Mouse (Mus musculus): ENCODE results near the gene Nmnat1. TPM values are rescaled to one million over a fixed set of nuclear protein-coding genes. Genes with fewer than 3 reads are reported as not detected.

Nmnat1 gene
- polyA plus RNA-seq (2012; rRNA removed; ENCODE audit: low replicate concordance): 6.7 and 7.7 TPM in 2 replicates

DNA sequence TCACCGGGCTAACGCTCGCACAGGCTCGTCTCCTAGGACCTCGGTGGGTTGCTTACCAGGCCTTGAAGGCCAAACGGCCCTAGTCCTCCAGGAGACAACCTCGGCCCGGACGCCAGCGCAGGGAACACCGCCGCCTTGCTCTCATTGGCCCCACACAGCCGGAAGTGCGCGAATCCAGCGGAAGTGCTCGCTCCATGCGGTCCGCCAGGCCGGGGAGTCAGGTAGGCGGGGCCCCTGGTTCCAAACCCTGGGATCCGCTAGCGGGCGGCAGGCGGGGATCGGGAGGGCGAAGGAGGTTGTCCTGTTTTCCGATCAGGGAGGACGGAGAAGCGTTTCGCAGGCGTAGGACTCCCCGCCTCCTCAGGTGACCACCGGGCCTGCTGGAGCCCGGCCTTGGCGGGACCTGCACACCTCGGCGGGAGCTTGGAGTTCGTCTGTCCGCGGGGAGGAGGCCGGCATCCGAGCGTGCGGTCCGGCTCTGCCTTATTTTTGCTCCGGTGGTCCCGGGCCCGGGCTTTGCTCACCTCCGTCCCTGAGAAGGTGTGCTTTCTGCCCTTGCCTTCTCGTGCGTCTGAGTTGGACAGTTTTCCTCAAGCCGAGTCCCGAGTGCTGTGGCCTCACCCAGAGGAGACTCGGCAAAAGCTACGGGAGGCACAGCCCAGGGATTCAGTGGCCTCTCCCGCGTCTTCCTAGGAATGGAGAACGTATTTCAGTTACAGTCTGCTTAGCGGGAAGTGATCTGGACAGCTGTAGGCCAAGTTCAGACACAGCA, at the start of gene Nmnat1, which contains the start of gene Lzic:
Gene Nmnat1, minus strand, starts transcription at position 150 of the 772 bp plus-strand sequence.
Gene Lzic, plus strand, starts transcription at position 177 of the 772 bp plus-strand sequence.

GRCm38 (mm10) chr4:149517868-149518340, 32.9 kb upstream of the Nmnat1 start, which contains the start of gene Ctnnbip1:
Ctnnbip1 (plus strand) TSS chr4:149518236.

DNA sequence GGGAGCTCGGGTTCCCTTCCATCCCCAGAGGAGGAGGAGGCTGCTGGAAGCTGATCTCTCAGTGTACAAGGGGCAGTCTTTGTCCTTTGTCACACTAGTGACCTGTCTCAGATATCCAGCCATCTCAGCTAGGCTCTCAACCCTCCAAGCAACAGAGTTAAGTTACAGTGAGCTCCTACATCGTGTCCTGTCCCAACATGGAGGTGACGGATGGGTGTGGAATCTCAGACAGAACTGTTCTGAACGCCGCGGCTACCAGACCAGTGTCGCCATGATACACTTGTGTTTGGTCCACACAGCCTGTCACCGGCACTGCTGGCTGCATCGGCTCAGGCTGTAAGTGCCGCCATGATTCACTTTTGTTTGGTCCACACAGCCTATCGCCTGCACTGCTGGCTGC, 7.9 kb downstream of the Nmnat1 start, which contains the start of gene Tmem274:
Gene Tmem274, plus strand, starts transcription at position 301 of the 400 bp plus-strand sequence.

DNA sequence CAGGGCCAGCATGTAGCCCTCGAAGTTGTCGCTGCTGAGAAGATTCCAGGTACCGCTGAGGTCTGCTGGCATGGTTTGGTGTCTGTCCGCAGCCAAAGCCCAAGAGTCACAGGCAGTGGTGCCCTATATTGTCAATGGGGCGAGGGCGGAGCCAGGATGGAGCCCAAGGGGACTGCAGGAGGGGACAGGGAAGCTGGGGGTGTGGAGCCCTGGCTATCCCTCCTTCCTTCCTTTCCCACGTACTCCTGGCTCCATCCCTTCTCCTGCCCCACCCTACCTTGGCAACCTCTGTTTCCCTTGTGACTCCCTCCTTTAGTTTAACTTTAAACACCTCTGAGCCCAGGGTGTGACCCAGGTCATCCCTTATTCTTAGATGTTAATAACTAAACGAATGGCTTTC, 30.1 kb downstream of the Nmnat1 start, which contains the start of gene Rbp7:
Gene Rbp7, minus strand, starts transcription at position 100 of the 400 bp plus-strand sequence.

GRCm38 (mm10) chr4:149426325-149427199, 58.4 kb downstream of the Nmnat1 start, which contains the start of gene Ube4b:
Ube4b (minus strand) TSS chr4:149426749.

Other genes with a start within 250 kb of the Nmnat1 start
- 9.0 and 12.5 TPM in 2 replicates for gene Kif1b, start 177.5 kb downstream of the Nmnat1 start, polyA plus RNA-seq (2012; rRNA removed; ENCODE audit: low replicate concordance)
- gene Ube4b, start 58.5 kb downstream of the Nmnat1 start, polyA plus RNA-seq (2012; rRNA removed; ENCODE audit: low replicate concordance): 114 and 139 TPM in 2 replicates
- gene Rbp7, start 30.2 kb downstream of the Nmnat1 start, polyA plus RNA-seq (2012; rRNA removed; ENCODE audit: low replicate concordance): 2.5 and 7.2 TPM in 2 replicates
- gene Tmem274, start 7.8 kb downstream of the Nmnat1 start, polyA plus RNA-seq (2012; rRNA removed; ENCODE audit: low replicate concordance): not detected in 2 replicates
- 30.8 and 31.1 TPM in 2 replicates for gene Lzic, start within 50 bp of the Nmnat1 start, polyA plus RNA-seq (2012; rRNA removed; ENCODE audit: low replicate concordance)
- 20.5 and 31.3 TPM in 2 replicates for gene Ctnnbip1, start 33.0 kb upstream of the Nmnat1 start, polyA plus RNA-seq (2012; rRNA removed; ENCODE audit: low replicate concordance)
- gene Clstn1, start 101.3 kb upstream of the Nmnat1 start, polyA plus RNA-seq (2012; rRNA removed; ENCODE audit: low replicate concordance): 52.9 and 54.9 TPM in 2 replicates
- 5.9 and 7.8 TPM in 2 replicates for gene Pik3cd, start 217.4 kb upstream of the Nmnat1 start, polyA plus RNA-seq (2012; rRNA removed; ENCODE audit: low replicate concordance)